Mouse (Mus musculus) liver, embryonic 14.5 days (tissue): ENCODE results near the gene Smad3.

Experiments used
- CTCF ChIP-seq: IDR thresholded peaks from 2 replicates; pipeline ENCODE4 v1.5.1; 2016; ENCODE audit warnings: antibody characterized with exemption, low read depth, control low read depth
- EP300 ChIP-seq: IDR thresholded peaks from 2 replicates; pipeline ENCODE4 v1.6.1; 2016; ENCODE audit warnings: antibody characterized with exemption, low read depth

GRCm38 (mm10) chr9:63632924-63633323, 124.9 kb downstream of the Smad3 start:
- TF ChIP-seq EP300, result no peak
- no peak for TF ChIP-seq CTCF
